Mouse (Mus musculus): ENCODE data around the gene Mast4.

DNA sequence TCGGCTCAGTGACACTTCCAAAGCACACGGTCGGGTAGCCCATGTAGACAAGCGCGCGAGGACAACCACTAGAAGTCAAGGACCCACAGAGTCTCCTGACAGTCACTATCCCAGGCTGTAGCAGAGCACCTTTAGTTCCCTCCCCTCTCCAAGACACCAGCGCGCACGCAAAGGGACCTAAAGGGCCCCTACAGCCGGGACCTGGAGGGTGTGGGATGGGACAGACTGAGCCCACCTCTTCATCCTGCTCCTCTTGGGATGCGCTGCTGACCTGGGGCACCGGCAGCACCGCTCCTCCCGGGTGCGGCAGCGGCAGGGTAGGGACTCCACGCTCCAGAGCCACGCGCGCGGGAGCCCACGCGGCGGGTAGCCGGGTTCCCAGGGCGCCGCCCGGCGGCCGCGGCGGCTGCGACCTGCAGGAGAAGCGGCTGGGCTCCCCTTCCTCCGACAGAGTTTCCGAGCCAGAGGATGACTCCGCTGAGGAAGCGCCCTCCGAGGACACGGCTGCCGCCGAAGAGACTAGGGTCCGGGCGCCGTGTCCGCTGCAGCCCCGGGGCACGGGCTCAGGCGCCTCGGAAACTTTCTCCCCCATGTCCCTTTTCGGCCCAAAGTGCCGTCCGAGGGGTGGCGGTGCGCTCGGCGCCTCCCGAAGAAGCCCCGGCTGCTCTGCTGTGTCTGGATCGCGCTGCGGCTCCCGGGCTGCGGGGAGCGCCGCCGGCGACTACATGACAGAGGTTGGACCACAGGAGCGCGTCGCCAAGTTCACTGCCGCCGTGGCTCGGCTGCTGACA lies 501 bp downstream of the Mast4 start:
- TF ChIP-seq POLR2A (IDR thresholded peaks at IDR 0.05; ENCODE audit: control insufficient read depth, extremely low read depth, insufficient read depth, low read length, poor library complexity) (no peak), CTCF (IDR thresholded peaks at IDR 0.05; ENCODE audit: borderline replicate concordance, control insufficient read depth, extremely low read depth, insufficient read depth, low read length, poor library complexity) (no peak)

Data from thymus, adult 2 months (tissue).